Mouse (Mus musculus): Measurements from ENCODE around the gene Ankrd23. TPM values are rescaled to one million over a fixed set of nuclear protein-coding genes. Genes with fewer than 3 reads are reported as not detected.
A peak's percentile ranks its signal among the peaks of the same experiment; 100 is the strongest.
"Not testable (repeated sequence)": the region's sequence is repeated elsewhere in the genome, so short reads cannot be mapped to it uniquely, and the experiment has no call there.

The Ankrd23 gene
- polyA plus RNA-seq (2015; fragmentation: Nextera tagmentation; extraction: Ambion mirVana): 10.0 and 12.0 TPM in 2 replicates

DNA sequence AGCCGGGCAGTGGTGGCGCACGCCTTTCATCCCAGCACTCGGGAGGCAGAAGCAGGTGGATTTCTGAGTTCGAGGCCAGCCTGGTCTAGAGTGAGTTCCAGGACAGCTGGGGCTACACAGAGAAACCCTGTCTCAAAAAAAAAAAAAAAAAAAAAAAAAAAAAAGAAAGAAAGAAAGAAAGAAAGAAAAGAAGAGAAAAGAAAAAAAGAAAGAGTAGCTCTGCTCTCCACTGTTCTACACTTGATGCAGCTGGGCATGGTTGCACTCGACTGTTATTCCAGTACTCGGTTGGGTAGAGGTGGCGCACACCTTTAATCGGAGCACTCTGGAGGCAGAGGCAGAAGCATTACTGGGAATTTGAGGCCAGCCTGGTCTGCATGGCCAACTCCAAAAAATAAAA lies at the start of gene Ankrd23:
Gene Ankrd23, minus strand, starts transcription at position 101 of the 400 bp plus-strand sequence.
- DNase-seq (ENCODE audit: low spot score): not testable (repeated sequence)

DNA sequence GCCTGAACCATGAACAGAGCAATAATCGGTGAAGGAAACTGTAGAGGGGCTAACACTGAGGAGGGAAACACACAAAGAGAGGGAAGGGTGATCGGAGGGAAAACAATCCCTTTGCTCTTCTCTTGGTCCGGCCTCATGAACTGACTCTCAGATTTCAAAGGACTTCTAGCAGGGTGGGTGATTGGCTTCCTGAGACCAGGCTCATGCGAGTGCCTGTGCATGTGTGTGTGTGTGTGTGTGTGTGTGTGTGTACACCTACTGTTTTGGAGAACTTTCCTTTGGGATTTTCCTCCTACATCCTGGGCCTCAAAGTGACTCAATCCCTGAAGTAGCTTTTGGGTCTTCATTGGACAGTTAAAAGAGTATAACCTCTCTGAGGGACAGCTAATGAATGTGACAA lies 49.6 kb upstream of the Ankrd23 start:
- no peak for DNase-seq (ENCODE audit: low spot score)

DNA sequence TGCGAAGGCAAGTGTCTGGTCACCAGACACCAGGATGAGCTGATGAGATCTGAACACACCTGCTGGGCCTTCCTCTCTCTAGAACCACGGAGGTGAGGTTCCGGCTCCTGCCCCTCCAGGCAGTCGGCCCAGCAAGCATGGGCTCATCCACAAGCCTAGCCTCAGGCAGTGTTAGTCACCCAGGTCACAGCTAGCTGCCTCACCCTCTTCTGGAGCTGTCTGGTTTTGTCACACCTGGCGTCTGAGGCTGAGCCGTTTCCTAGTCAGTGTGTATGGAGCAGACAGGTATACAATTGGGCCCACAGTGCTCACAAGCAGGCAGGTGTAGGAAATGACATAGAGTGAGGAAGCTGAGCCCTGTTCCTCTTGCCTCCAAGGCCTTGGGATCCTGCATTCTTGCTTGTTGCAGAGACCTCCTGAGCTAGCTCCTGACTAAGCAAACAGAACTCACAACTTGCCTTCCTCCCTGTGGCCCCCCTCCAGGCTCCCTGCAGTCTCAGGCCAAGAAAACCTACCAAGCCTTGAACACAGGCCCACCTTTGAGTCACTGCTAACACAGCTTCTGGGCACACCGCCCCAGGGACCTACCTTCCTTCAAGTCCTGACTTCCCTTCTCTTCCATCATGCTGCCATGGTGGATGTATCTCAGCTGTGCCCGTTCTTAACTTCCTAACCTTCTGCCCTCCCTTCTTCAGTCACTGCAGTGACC lies 46.9 kb upstream of the Ankrd23 start:
- DNase-seq (ENCODE audit: low spot score): no peak

DNA sequence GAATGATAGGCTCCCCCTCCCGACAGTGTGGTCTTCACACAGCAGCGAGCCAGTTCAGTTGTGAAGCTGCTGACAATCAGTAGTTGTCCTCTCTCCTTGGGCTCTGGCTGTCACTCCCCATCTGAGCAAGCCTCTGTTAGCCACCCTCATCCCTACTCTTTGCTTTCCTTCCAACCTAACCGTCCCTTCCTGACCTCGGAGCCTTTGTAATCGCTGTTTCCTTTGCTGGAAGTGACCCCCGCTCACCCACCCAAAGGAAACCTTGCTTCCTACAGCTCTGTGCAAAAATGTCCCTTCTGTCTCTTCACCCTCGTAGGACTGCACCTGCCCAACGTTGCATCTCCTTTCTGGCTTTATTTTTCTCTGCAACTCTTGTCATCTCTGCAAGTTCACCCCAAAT lies 45.5 kb upstream of the Ankrd23 start:
- DNase-seq (ENCODE audit: low spot score): no peak

DNA sequence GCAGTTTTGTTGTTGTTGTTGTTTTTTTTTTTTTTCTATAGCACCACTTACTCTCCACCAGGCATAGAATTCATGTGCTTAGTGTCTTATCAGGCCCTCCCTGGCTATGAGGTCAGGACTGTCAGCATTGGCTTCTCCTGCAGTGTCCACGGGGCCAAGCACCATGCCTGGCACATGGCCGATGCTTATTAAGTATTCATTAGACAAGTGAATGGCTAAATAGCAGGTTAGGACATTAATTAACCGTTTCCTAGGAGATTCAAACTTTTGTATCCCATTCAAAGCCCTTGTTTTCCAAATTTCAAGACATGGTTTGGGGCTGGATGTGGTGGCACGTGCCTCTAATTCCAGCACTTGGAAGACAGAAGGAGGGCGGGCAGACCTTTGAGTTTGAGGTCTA lies 44.6 kb upstream of the Ankrd23 start:
- no peak for DNase-seq (ENCODE audit: low spot score)

DNA sequence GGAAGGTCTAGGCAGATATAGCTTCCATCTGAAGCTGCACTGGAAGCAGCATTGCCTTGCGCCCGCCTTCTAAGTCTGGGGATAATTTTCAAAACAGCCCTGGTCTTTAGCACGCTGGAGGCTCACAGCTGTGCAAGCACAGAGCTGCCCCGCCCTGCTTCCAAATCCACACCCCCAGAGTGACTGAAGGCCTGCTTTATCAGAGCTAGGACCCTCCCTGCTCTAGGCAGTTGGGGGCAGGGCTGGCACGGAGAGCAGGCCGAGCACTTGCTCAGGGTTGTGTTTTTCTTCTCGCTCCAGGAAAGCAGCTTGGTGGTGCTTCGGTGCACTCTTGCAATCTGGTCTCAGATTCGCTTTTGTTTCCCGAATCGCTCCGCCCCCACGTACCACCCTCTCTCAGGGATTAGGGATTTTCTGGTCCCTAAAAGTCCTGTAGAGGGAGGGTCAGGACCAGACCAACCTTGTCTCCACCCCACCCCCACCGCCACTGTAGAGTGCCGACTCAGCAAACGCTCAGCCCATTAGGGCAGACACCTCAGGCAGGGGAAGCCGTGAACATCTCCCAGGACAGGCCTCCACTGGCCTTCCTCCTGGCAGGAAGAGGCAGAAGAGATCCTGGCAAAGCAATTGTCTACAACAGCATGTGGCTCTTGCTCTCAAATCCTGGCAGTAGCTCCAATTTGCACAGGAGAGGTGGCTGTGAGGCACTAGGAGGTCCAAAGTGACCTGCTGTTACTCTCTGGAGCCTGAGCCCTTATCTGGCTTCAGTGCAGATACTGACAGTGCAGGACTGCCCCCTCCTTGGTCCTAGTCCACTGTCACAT lies 43.9 kb upstream of the Ankrd23 start:
- no peak for DNase-seq (ENCODE audit: low spot score)

DNA sequence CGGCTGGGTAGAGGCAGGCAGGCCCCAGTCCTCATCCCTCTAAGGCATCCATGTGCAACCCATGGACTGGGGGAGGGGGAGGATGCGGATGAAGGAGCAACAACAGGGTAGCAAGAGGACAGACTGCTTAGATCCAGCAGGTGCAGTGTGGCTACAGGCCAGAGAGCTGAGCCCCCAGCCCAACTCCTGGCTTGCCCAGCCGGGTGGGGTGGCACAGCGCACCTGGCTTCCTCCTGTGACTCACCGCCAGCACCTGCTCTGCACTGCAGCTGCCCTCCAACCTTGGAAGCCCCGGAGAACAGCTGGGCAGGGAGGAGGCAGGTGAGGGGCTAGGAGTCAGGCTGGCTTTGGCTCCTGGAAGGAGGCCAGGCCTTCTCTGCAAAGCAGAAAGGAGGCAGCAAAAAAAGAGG lies 43.3 kb upstream of the Ankrd23 start:
- peak; percentile 76 for DNase-seq (ENCODE audit: low spot score)

DNA sequence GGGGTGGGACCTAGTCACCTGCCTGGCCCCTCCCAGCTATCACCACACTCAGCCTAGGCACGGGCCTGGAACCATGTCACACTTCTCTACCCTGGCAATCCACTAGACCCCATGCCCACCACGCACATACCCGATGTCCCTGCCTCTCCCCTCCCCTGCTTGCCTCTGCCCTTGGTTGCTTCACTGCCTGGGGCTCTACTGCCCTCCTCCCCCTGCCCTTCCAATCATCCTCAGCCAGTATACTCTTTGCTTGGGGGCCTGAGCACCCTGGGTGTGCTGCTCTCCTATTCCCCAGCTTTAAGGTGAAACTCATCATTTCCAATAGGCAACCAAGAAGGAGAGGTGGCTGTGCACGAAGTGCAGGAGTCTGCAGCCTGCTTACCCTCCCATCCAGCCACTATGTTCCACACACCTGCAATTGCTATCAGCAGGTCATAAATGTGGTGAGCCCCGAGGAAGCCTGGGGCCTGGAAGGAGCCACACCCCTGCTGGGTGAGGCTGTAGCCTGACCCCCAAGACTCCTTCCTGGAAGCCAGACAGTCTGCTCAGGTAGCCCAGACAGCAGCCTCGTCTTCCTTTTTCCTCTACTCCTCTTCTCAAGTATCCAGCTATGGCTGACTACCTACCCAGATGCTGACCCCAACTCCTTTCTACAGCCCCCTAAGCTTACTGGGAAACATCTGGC lies 40.5 kb upstream of the Ankrd23 start:
- DNase-seq (ENCODE audit: low spot score): no peak

DNA sequence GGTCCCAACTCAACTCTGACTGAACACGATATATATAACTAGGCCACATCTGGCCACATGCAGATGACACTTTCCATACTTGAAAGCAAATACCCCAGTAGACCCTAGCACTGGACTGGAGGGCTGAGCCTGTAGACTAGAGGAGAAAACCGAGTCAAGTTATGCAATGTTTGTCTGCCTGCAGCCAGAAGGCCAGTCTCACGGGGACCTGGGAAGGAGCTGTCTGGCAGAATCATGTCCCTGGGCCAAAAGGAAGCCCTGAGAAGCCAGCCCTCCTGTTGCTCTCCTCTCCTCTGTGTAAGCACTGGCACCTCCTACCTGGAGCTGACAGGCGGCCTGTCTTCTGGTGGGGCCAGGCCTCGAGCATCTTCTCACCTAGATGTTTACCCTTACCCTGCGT lies 38.7 kb upstream of the Ankrd23 start:
- no peak for DNase-seq (ENCODE audit: low spot score)

DNA sequence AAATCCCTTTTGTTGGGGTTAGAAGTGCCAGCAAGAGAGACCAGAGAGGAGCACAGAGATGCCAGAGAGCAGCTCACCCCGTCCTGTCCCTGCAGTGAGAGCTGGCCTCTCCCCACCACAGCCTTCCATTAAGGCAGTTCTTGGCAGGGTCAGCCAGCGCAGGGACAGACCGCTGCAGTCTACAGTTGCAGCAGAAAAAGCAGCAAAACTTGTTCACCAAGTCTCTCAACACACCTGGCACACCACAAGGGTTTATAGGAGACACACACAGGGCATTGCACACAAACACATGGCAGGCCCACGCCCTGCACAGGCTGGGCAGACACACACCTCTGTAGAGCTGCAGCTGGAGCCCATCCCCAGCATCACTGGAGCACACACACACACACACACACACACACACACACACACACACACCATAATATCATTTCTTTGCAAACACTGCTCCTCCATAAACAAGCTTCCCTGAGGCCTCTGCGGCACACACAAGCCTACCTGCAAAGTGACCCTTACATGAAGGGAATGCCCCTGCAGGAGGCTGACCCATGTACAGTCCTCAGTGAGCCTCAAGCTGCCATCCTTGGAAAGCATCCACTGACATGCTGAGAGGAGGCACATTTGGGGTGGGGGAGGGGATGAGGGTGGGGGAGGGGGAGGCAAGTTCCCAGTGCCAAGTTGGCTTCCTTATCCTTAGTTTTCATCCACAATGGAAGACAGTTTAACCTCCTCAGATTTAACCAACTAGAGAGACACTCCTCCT lies 37.7 kb upstream of the Ankrd23 start:
- no peak for DNase-seq (ENCODE audit: low spot score)

DNA sequence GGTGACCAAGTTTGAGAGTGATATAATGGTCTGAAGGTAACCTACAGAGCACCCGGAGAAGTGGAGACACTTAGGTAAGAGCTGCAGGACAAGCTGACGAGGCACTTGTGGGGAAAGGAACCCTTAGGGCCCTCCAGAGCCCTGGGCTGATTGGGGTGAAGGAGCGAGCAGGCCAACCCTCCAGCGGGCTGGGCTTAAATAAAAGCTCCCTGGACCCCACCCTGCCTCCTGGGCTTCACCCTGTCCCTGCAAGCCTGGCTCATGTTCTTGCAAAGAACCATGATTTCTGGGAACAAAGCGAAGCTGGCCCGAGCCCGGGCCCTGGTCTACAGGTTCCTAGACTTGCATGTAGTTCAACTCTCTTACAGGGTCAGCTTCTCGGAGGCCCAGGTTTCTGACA lies 36.8 kb upstream of the Ankrd23 start:
- DNase-seq (ENCODE audit: low spot score): no peak

DNA sequence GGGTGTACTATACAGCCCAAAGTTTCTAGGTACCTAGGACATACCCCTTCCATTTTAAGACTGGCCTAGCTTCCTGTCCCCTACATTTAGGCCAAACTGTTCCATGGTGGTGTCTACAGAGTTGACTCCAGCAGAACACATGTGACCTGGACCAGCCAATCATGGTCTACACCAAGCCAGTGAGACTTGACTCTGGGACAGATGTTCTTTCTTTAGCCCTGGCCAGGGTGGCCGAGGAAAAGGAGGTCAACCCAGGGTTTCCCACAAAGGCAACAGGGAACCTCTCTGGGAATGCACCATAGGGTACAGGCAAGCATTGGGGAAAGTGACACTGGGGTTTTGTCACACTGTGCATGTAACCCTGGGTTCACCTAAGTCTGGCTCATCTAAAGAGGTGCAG lies 36.0 kb upstream of the Ankrd23 start:
- DNase-seq (ENCODE audit: low spot score): no peak

DNA sequence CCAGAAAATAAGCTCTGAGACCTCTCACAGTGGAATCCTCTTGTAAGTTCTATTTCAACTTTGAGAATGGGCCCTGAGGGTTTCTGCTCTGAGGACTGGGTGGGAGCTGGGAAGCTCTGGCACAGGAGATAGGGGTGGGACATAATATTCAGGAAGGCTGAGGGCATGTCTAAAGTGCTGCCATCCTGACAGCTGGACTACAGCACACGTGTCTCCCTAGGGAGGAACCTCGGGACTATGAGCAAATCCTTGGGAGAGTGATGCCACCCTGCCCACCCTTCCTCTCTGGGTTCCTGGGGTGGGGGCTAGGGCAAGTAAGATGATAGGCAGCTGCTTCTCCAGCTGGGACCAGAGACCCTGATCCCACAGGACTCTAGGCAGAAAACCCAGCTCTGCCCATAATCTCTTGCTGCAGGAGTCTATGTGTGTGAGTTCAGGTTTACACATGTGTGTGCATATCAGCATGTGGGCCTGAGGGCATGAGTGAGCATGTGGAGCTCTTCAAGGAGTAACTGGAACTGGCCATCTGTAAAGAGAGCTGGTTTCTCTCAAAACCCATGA lies 35.5 kb upstream of the Ankrd23 start:
- DNase-seq (ENCODE audit: low spot score): no peak

DNA sequence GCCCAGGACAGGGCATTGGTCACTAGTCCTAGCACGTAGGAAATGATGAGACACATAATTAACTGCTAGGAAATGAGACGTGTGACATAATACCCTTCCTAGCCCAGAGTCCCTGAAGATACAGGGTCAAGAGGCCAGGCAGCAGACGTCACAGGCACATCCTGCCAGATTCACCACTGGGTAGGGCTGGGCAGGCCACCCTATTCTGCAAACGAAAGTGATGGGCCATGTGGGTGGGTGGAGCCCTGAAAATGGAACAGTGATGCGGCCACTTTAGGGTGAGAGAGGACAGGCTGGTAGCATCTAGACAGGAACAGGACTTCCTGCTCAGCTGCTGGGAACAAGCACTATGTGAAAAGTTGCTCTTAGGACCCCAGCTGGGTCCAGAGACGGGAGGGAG lies 34.9 kb upstream of the Ankrd23 start:
- DNase-seq (ENCODE audit: low spot score): no peak

DNA sequence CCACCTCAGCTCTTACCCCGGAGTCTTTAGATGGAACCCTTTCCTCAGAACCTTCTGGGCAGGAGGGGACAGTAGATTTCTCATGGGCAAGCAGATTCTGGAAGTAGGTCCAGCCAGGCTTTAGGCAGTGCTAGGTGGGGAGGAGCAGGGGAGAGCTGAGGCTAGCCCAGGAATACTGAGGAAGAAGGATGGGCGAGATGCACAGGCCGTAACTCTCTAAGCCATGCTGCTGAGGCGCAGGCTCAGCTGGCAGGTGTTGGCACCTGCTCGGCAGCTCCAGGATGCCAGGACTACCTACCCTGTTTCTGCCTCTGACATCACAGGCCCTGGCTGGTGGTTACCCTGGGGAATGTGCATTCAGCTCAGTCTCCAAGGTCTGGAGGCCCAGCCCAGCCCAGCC lies 33.6 kb upstream of the Ankrd23 start:
- no peak for DNase-seq (ENCODE audit: low spot score)

DNA sequence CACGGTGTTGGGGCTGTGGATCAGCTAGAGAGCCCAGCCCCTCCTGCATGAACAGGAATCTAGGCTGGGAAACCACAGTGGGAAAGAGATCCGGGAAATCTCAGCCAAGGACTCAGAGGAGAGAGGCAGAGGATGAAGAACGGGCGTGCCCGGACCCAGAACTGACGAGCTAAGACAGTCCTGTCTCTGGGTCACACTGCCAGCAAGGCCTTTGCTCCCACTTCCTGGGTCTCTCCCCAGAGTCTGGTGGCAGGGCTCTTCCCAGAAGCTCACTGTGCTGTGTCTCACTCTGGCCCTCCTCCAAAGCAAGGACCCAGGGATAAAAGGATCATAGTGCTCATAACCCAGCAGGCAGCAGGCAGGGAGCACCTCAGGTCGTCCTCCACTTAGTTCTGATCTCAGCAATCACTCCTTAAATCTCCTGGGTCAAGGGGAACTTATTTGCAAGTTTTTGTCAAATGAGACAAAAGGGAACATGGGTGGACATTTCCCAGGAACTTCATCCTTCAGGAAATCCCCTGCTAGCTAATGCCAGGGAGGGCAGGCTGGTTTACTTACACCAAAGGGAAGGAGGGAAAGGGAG lies 33.1 kb upstream of the Ankrd23 start:
- DNase-seq (ENCODE audit: low spot score): no peak

DNA sequence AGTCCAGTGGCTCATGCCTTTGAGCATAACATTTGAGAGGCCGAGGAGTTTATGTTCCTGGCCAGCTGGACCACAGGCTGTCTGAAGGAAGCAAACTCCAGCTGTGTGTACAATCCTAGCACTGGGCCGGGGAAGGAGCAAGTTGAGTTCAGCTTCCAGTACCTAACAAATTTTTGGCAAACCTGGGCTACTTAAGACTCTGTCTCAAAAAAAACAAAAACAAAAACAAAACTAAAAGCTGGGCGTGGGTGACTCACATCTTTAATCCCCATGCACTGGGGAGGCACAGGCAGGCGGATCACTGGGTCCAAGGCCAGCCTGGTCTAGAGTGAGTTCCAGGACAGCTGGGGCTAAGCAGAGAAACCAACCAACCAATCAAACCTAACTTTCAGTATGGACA lies 32.1 kb upstream of the Ankrd23 start:
- DNase-seq (ENCODE audit: low spot score): no peak

DNA sequence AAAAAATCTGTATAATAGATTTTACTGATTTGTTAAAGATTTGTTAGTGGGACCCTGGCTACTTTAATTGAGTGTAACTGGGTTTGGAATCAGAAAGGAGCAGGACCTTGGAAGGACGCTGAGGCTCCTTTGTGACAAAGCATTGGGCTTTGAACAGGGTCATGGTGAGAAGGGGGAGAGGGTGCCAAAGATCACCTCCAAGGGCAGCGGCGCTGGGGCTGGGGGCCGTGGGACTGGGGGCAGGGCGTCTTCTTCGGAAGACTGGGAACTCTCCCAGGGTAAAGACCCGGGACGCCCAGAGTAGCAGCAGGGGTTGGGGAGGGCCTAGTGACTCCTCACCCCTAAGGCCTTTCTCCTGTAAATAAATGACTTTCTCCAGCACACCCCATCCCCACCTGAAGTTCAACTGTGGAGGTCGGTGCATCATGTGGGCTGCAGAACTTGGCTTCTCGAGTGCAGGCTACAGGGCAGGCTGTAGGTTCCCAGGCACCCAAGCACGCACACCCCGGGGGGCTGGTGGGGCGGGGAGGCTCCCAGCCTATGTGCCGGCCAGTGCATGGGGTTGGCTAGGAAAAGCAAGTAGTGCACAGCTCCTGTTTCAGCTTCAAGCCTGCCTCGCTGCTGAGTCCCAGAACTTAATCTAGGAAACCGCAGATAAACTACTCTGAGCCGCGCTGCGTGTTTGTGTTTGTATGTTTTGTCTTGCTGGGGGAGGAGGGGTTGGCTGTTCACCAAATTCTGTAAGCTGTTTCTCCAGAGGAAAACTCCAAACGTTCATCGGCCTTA lies 31.3 kb upstream of the Ankrd23 start:
- DNase-seq (ENCODE audit: low spot score): no peak

DNA sequence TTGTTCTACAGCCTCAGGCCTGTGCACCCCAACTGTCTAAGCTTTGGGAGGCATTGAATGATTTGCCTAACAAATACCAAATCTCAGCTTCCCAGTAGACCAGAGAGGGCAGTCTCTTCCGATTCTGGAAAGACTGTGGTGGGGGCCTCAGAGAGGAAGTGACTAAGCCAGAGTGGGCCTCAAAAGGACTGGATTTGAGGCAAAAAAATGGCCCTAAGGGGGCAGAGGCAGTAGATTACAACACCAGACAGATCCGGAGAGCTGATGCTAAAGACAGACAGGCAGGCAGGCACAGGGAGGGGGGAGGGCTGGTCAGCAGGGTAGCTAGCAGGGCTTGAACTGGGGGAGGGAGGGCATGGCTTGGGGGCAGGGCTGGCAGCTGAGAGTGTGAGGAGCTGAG lies 29.7 kb upstream of the Ankrd23 start:
- DNase-seq (ENCODE audit: low spot score): no peak

DNA sequence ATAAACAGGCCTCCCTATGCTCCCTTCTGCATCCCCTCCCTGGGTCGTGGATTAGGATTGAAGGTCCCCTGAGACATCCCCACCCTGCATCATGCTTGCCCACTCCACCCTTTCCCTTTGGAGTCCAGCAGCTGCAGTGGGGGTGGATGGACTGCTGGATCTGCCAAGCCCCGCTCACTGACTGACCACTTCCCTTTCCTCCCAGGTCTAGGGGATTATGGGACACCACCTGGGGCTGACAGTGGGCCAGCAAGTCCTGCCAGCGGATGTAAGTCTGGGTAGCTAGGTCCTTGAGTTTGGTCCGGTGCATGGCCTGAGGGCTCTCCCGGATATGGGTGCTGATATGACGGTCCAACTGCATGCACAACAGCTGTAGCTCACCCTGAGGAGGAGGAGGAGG lies 27.4 kb upstream of the Ankrd23 start:
- no peak for DNase-seq (ENCODE audit: low spot score)
